ENCODE assay signal across 8 mouse cellular contexts in genomic region chr8:105326141-105326672, GRCm38 (mm10). TPM values are rescaled to one million over a fixed set of nuclear protein-coding genes. Genes with fewer than 3 reads are reported as not detected.
A peak's percentile ranks its signal among the peaks of the same experiment; 100 is the strongest.
DNase-seq lines count a peak whose midpoint lies in the region; ATAC-seq lines count a peak whose summit lies in the region.

TSS of gene Lrrc29 (minus strand) at chr8:105326278.
TSS of gene Tmem208 (plus strand) at chr8:105326354.

- peaks cover 56% of the 10 kb centered on the region for H3K36me3 ChIP-seq in heart, embryonic 13.5 days
- H3K36me3 ChIP-seq in liver, embryonic 12.5 days = peaks cover 53% of the 10 kb centered on the region
- peaks cover 6% of the 10 kb centered on the region for H3K36me3 ChIP-seq in splenic B cell, adult 2 months (ENCODE audit: control insufficient read depth, insufficient read depth, low read length, poor library complexity, severe bottlenecking)

- H3K9ac ChIP-seq in heart, embryonic 13.5 days = peak within 1 kb of the TSS; percentile 94
- peak within 1 kb of the TSS; percentile 85 for H3K9ac ChIP-seq in liver, embryonic 12.5 days

- H3K4me1 ChIP-seq in heart, embryonic 13.5 days = peaks cover 26% of the 10 kb centered on the region
- H3K4me1 ChIP-seq in liver, embryonic 12.5 days = peaks cover 54% of the 10 kb centered on the region

- no peaks in the 10 kb centered on the region for H3K9me3 ChIP-seq in heart, embryonic 13.5 days
- no peaks in the 10 kb centered on the region for H3K9me3 ChIP-seq in liver, embryonic 12.5 days (replicated peaks)

- 0% methylated on average over 36 of the region's 36 CpGs for WGBS in heart, embryonic 13.5 days
- under 1% methylated on average over 36 of the region's 36 CpGs for WGBS in liver, embryonic 12.5 days (ENCODE audit: insufficient replicate concordance)

- H3K27me3 ChIP-seq in heart, embryonic 13.5 days (replicated peaks) = no peaks in the 10 kb centered on the region
- H3K27me3 ChIP-seq in liver, embryonic 12.5 days (replicated peaks) = no peaks in the 10 kb centered on the region
- no peaks in the 10 kb centered on the region for H3K27me3 ChIP-seq in splenic B cell, adult 2 months (ENCODE audit: control insufficient read depth, insufficient read depth, low read length, poor library complexity, severe bottlenecking)

- peak; percentile 79 for ATAC-seq in heart, embryonic 13.5 days (ENCODE audit: extremely low read depth, insufficient number of reproducible peaks, low FRiP score, low TSS enrichment)
- ATAC-seq in liver, embryonic 12.5 days = peak; percentile 77

- DNase-seq in CD8-positive naive resting alpha-beta T cell, adult 2 months (ENCODE audit: low read depth in 2 of 2, low spot score in 2 of 2) = peak; percentile 93 to 97
- peak; percentile 95 for DNase-seq in c-Kit-negative CD71-positive TER-119-positive erythroid progenitor cells, embryonic 14.5 days (ENCODE audit: low read depth, low spot score)
- DNase-seq in fibroblast of lung, adult 2 months (ENCODE audit: low read depth) = peak; percentile 87
- DNase-seq in kidney, postnatal 10 days = peak; percentile 99
- peak; percentile 97 for DNase-seq in naive thymus-derived CD4-positive, alpha-beta T cell, adult 2 months (ENCODE audit: low read depth)
- DNase-seq in splenic B cell, adult 2 months (ENCODE audit: low read depth, low spot score) = peak; percentile 97

- H3K4me3 ChIP-seq in heart, embryonic 13.5 days = peak within 1 kb of the TSS; percentile 87
- peak within 1 kb of the TSS; percentile 80 for H3K4me3 ChIP-seq in liver, embryonic 12.5 days

- peak within 1 kb of the TSS; percentile 90 for H3K27ac ChIP-seq in heart, embryonic 13.5 days (replicated peaks)
- peak within 1 kb of the TSS; percentile 95 for H3K27ac ChIP-seq in liver, embryonic 12.5 days

- peak within 1 kb of the TSS; percentile 95 for H3K4me2 ChIP-seq in heart, embryonic 13.5 days
- peak within 1 kb of the TSS; percentile 85 for H3K4me2 ChIP-seq in liver, embryonic 12.5 days

RNA-seq across cellular contexts. Expression of gene Lrrc29, which starts in this region (rescaled TPM):
- polyA plus RNA-seq in heart, embryonic 13.5 days (2015; fragmentation: Nextera tagmentation; extraction: Ambion mirVana) = 0.96 and 1.2 TPM in 2 replicates
- 9.9 and 10.0 TPM in 2 replicates for polyA plus RNA-seq in liver, embryonic 12.5 days (2016; fragmentation: Nextera tagmentation; extraction: Ambion mirVana)

RNA-seq across cellular contexts. Expression of gene Tmem208, which starts in this region (rescaled TPM):
- 75.9 and 92.9 TPM in 2 replicates for polyA plus RNA-seq in heart, embryonic 13.5 days (2015; fragmentation: Nextera tagmentation; extraction: Ambion mirVana)
- polyA plus RNA-seq in liver, embryonic 12.5 days (2016; fragmentation: Nextera tagmentation; extraction: Ambion mirVana) = 106 and 109 TPM in 2 replicates

Comparison
In these comparisons a context has a peak if more than half of its experiments do, and no peak if none do; other contexts are left out.
1. Peak in every context shown above with its lines: DNase-seq, ATAC-seq, H3K4me3 ChIP-seq and H3K27ac ChIP-seq.